Mouse (Mus musculus) gastrocnemius, adult 18-20 months (tissue): ENCODE data around the gene Rnf212. TPM values are rescaled to one million over a fixed set of nuclear protein-coding genes. Genes with fewer than 3 reads are reported as not detected.

Experiments
- DNase-seq: peaks from one replicate; pipeline ENCODE4 v3.0.0; 2021; ENCODE audit warnings: low spot score
- total RNA-seq, 2 experiments: library from RNA; stranded (reverse); gene quantifications; 2 replicates each; pipeline ENCODE4 v1.2.3; 2021

Gene Rnf212
- total RNA-seq, 2 experiments from 2014 or later: not detected

- DNase-seq: no peak
Observed at GRCm38 (mm10) chr5:108713096-108713495, 61.7 kb downstream of the Rnf212 start.

DNA sequence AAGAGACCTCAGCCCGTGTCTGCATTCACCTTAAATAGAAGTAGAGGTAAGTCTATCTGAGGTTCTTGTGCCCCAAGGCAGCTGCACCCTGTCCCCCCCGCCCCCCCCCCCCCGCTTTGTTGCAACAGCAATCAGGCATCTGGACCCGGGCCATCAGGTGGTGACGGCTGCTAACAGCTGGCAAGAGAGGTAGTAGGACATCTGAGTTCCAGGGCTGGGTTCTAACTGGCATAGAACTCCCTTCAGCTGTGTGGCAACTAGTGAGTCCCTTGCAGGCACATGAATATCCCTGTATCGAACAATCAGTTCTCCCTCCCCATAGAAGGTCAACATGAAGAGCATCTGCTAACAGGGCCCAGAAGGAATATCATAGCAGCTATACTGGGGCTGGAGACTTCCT lies 62.8 kb downstream of the Rnf212 start:
- DNase-seq: no peak

GRCm38 (mm10) chr5:108708981-108709731 lies 65.6 kb downstream of the Rnf212 start:
- no peak for DNase-seq

GRCm38 (mm10) chr5:108708419-108708818 lies 66.4 kb downstream of the Rnf212 start:
- DNase-seq: no peak

- no peak for DNase-seq
Observed at GRCm38 (mm10) chr5:108707758-108708157, 67.0 kb downstream of the Rnf212 start.

GRCm38 (mm10) chr5:108703754-108704626 lies 70.8 kb downstream of the Rnf212 start:
- no peak for DNase-seq

- no peak for DNase-seq
Observed at GRCm38 (mm10) chr5:108701341-108702021, 73.3 kb downstream of the Rnf212 start.

DNA sequence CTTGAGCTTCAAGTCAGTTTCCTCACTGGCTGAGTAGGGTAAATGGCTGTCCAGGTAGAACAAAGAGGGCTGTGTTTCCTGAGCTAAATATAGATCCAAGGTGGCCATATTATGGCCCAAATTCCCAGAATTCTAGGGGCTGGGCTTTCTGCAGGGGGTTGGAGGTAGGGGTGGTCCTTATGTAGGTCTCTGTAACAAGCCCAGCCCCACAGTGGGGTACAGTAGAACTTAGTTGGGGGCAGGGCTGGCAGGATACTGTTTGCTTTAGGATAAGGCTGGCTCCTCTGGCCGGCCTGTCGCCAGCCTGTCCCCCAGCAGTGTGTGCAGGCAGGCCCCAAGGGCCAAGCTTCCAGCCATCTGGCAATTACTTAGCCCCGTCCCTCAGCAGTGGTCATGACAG lies 74.4 kb downstream of the Rnf212 start:
- DNase-seq: no peak

- DNase-seq: no peak
Observed at GRCm38 (mm10) chr5:108697341-108697753, 77.4 kb downstream of the Rnf212 start.

DNA sequence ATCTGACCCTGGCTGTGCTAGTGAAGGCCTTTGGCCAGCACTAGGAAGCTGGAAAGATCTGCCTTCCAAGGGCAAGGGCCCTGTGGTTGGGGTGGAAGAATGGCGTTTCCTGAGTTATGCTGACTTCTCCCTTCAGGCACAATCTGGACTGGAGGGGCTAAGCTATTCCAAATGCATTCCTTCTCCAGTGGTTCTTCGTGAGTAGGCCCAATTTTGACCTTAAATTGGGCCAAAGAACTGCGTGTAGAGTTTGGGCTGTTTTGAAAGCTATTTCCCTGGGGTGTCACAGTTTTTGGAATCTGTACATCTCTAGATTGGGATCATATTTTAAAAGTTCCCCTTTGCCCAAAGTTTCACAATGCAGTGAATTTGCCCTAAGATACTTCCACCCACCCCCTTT lies 78.2 kb downstream of the Rnf212 start:
- DNase-seq: no peak

- no peak for DNase-seq
Observed at GRCm38 (mm10) chr5:108695861-108696260, 78.9 kb downstream of the Rnf212 start.

DNA sequence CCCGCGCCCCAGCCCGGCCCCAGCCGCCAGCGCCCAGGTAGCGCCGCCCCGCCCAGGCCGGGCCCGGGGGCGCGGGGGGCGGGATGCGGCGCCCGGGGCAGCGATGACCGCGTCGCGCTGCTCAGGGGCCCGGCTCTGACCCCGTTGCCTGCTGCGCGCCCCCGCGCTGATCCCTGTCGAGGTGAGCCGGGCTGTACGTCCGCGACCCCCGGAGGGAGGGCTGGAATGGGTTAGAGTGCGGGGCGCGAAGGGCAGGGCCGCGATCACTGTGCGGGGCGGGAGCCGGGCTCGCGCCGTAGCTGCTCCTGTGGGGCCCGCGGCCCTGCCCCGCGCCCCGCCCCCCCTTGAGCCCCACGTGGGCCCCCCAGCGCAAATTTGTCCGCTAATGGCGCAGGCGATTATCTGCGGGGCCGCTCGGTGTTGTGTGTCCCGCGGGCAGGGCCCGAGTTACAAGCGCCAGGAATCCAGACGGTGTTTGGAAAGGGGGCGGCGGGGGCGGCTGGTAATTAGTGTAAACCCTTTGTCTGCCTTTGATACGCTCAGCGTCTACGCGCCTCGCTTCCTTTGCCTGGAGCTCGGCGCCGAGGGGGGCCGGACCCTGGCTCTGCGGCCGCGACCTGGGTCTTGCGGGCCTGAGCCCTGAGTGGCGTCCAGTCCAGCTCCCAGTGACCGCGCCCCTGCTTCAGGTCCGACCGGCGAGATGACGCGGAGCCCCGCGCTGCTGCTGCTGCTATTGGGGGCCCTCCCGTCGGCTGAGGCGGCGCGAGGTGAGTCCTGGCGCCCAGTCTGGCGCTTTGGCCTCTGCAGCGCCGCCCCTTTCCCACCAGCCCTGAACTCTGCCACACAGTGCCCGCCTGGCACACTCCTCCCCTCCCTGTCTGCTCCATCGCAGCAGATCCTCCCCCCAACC lies 80.2 kb downstream of the Rnf212 start:
- DNase-seq: no peak

DNA sequence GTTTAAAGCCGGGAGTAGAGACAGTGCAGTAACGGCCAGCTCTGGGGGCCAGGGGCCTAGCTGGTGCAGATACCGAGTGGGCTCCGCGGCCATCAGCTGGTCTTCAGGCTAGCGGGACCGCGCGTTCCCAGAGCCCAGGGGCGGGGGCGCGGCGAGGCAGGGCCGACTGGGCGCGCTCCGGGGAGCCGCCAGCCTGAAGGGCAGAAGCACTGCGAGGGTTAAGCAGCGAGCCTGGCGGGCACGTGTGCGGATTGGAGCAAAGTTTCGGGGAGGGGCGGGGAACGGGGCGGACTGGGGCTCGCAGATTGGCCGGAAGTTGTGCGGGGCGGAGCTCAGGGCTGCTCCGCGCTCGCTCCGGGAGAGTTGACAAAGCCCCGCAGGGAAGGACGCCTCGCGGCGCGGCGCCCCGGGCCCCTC lies 80.9 kb downstream of the Rnf212 start:
- peak; percentile 84 for DNase-seq

- peak; percentile 50 for DNase-seq
Observed at GRCm38 (mm10) chr5:108692271-108692670, 82.5 kb downstream of the Rnf212 start, which contains the start of gene Fgfrl1. Gene Fgfrl1, plus strand, starts transcription at chr5:108692382.

- no peak for DNase-seq
Observed at GRCm38 (mm10) chr5:108691152-108691551, 83.6 kb downstream of the Rnf212 start.

DNA sequence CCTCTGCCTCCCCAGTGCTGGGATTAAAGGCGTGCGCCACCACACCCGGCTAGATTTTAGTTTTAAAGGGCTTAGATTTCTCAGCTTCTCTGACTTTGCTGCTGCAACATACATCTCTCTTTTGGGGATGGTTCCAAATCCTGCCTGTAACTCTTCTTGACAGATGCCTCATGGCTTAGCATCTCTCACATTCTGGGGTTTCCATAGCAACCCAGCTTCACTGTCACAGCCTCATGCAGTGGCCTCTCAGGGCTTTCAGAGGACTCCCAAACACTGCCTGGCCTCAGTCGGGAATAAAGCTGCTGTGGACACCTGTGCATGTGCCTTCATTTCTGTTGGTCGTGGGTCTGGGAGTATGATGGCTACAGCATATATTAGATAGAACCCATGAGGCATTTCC lies 85.7 kb downstream of the Rnf212 start:
- DNase-seq: no peak

DNA sequence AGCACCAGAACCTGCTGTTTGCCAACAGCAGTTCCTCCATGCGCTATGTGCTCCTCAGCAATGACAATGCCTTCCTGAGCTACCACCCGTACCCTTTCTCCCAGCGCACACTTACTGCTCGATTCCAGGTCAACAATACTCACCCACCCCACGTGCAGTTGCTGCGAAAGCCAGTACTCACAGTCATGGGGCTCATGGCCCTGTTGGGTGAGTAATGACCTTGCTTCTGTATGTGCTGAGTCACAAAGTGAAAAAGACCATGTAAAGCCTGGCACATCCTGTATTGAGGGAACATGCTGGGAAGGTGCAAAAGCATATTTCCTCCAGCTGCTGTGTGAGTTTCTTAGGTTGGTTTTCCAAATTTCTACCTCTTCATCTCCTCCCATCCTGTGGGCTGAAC lies 93.9 kb downstream of the Rnf212 start:
- DNase-seq: no peak

GRCm38 (mm10) chr5:108679909-108680308 lies 94.9 kb downstream of the Rnf212 start:
- no peak for DNase-seq
